Mouse (Mus musculus) ES-Bruce4 (cell line): ENCODE results near the gene Cmtr1.

Experiments used
- CTCF ChIP-seq: IDR thresholded peaks from one replicate; pipeline ENCODE4 v1.8.1; 2011; ENCODE audit warnings: low read depth, low read length
- POLR2A ChIP-seq: IDR thresholded peaks from one replicate; pipeline ENCODE4 v1.8.1; 2011; ENCODE audit warnings: low read length; ENCODE audit not compliant: insufficient read depth

DNA sequence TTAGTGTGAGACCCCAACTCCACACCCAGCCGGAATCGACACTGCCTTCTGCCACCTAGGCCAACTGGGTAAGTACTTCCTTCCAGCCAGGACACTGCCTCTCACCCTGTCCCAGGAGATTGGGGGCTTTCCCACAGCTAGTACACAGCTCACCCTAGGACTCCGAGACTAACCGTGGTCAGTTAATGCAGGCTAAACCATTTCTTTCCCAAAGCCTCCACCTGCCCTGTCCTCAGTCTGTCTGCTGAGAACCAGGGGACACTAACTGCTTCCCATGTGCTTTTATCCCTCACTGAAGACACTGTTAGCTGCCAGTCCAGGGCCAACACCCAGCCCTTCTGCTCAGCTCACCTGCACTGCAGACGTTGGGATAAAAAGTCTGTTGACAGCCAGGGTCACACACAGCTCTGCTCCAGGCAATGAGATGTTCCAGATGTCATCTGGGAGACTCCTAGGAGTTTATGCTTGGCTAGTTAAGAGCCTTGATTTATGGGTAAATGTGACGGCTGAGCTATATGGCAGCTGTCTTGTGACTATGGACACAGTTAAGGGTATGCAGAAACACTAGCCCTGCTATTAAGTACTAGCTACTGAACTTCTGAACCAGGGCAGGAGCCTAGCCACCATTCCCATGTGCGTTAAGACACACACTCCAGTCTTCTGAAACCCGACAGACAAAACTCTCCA, 51.5 kb downstream of the Cmtr1 start:
- TF ChIP-seq POLR2A, result no peak
- no peak for TF ChIP-seq CTCF
